Comparison of ENCODE assay signal across 8 mouse cellular contexts in genomic region chr7:45567112-45567779, GRCm38 (mm10). TPM values are rescaled to one million over a fixed set of nuclear protein-coding genes. Genes with fewer than 3 reads are reported as not detected.
DNase-seq lines count a peak whose midpoint lies in the region; ATAC-seq and TF ChIP-seq lines count a peak whose summit lies in the region.

No protein-coding gene starts in this region.

- no peak for ATAC-seq in kidney, postnatal 0 days (replicated peaks; ENCODE audit: low FRiP score, low read depth)
- no peak for ATAC-seq in embryonic facial prominence, embryonic 14.5 days (ENCODE audit: low read depth)
- ATAC-seq in intestine, embryonic 16.5 days: no peak
- no peak for ATAC-seq in neural tube, embryonic 12.5 days (ENCODE audit: low FRiP score, low read depth)

- H3K4me2 ChIP-seq in kidney, postnatal 0 days (ENCODE audit: low read length): peak overlapping the region; percentile 59; the same call in 1 of the 2 replicates
- H3K4me2 ChIP-seq in embryonic facial prominence, embryonic 14.5 days (ENCODE audit: low read depth, low read length): peak overlapping the region; percentile 79
- no peak overlapping the region for H3K4me2 ChIP-seq in intestine, embryonic 16.5 days (ENCODE audit: low read depth, low read length)
- peak overlapping the region; percentile 71 for H3K4me2 ChIP-seq in neural tube, embryonic 12.5 days (replicated peaks)

- H3K36me3 ChIP-seq in kidney, postnatal 0 days (ENCODE audit: insufficient read depth, low read length): no peaks in the 10 kb centered on the region
- H3K36me3 ChIP-seq in embryonic facial prominence, embryonic 14.5 days (ENCODE audit: control insufficient read depth, insufficient read depth, low read length): no peaks in the 10 kb centered on the region
- no peaks in the 10 kb centered on the region for H3K36me3 ChIP-seq in intestine, embryonic 16.5 days (ENCODE audit: control insufficient read depth, insufficient read depth, low read length)
- no peaks in the 10 kb centered on the region for H3K36me3 ChIP-seq in neural tube, embryonic 12.5 days

- no peak for TF ChIP-seq CTCF in kidney, postnatal 0 days (IDR thresholded peaks at IDR 0.05; ENCODE audit: low read depth)

- H3K9ac ChIP-seq in kidney, postnatal 0 days (ENCODE audit: low read depth, low read length): peak overlapping the region; percentile 15; the same call in 1 of the 2 replicates
- peak overlapping the region; percentile 59; the same call in 1 of the 2 replicates for H3K9ac ChIP-seq in embryonic facial prominence, embryonic 14.5 days (ENCODE audit: low read depth, low read length)
- 0 out of 2 replicates have a peak overlapping the region, but pooled peaks have one; percentile 6 for H3K9ac ChIP-seq in intestine, embryonic 16.5 days (ENCODE audit: low read depth, low read length)
- H3K9ac ChIP-seq in neural tube, embryonic 12.5 days: no peak overlapping the region

- H3K4me1 ChIP-seq in kidney, postnatal 0 days (replicated peaks; ENCODE audit: insufficient read depth, low read length): peaks cover 15% of the 10 kb centered on the region
- peaks cover 26% of the 10 kb centered on the region for H3K4me1 ChIP-seq in embryonic facial prominence, embryonic 14.5 days (ENCODE audit: control insufficient read depth, insufficient read depth, low read length)
- H3K4me1 ChIP-seq in intestine, embryonic 16.5 days (ENCODE audit: control insufficient read depth, insufficient read depth, low read length): peaks cover 23% of the 10 kb centered on the region
- H3K4me1 ChIP-seq in neural tube, embryonic 12.5 days: peaks cover 21% of the 10 kb centered on the region

- no peak for DNase-seq in kidney, postnatal 0 days (ENCODE audit: low spot score)
- DNase-seq in kidney, adult 8-10 months: no peak
- no peak for DNase-seq in embryonic facial prominence, embryonic 14.5 days (ENCODE audit: low spot score)
- no peak for DNase-seq in layer of hippocampus, postnatal 36 days
- no peak for DNase-seq in gastrocnemius, postnatal 25 days
- no peak for DNase-seq in spleen, postnatal 14 days (ENCODE audit: low spot score in 2 of 2)

- peak overlapping the region; percentile 89 for H3K27ac ChIP-seq in kidney, postnatal 0 days
- peak overlapping the region; percentile 88 for H3K27ac ChIP-seq in embryonic facial prominence, embryonic 14.5 days (replicated peaks; ENCODE audit: low read depth, low read length)
- H3K27ac ChIP-seq in intestine, embryonic 16.5 days (ENCODE audit: low read length): peak overlapping the region; percentile 82
- no peak overlapping the region for H3K27ac ChIP-seq in neural tube, embryonic 12.5 days

- H3K9me3 ChIP-seq in kidney, postnatal 0 days (replicated peaks; ENCODE audit: low read length): no peaks in the 10 kb centered on the region
- H3K9me3 ChIP-seq in embryonic facial prominence, embryonic 14.5 days (ENCODE audit: control insufficient read depth, low read length): no peaks in the 10 kb centered on the region
- no peaks in the 10 kb centered on the region for H3K9me3 ChIP-seq in intestine, embryonic 16.5 days (ENCODE audit: control insufficient read depth, low read length)
- no peaks in the 10 kb centered on the region for H3K9me3 ChIP-seq in neural tube, embryonic 12.5 days

- 58% methylated on average over 8 of the region's 8 CpGs for WGBS in kidney, postnatal 0 days
- WGBS in embryonic facial prominence, embryonic 14.5 days: 68% methylated on average over 8 of the region's 8 CpGs
- 72% methylated on average over 8 of the region's 8 CpGs for WGBS in intestine, embryonic 16.5 days
- 75% methylated on average over 8 of the region's 8 CpGs for WGBS in neural tube, embryonic 12.5 days

- H3K4me3 ChIP-seq in kidney, postnatal 0 days (replicated peaks; ENCODE audit: low read depth, low read length): no peak overlapping the region
- H3K4me3 ChIP-seq in embryonic facial prominence, embryonic 14.5 days (ENCODE audit: low read depth, low read length): peak overlapping the region; percentile 42
- H3K4me3 ChIP-seq in intestine, embryonic 16.5 days (ENCODE audit: low read length): no peak overlapping the region
- no peak overlapping the region for H3K4me3 ChIP-seq in neural tube, embryonic 12.5 days

- H3K27me3 ChIP-seq in kidney, postnatal 0 days (ENCODE audit: insufficient read depth, low read length): no peaks in the 10 kb centered on the region
- H3K27me3 ChIP-seq in embryonic facial prominence, embryonic 14.5 days (replicated peaks; ENCODE audit: control insufficient read depth, insufficient read depth, low read length): no peaks in the 10 kb centered on the region
- H3K27me3 ChIP-seq in intestine, embryonic 16.5 days (replicated peaks; ENCODE audit: control insufficient read depth, insufficient read depth, low read length): no peaks in the 10 kb centered on the region
- no peaks in the 10 kb centered on the region for H3K27me3 ChIP-seq in neural tube, embryonic 12.5 days (replicated peaks)

RNA-seq across cellular contexts. Expression of gene Bcat2, which starts 2.7 kb away (rescaled TPM):
- 92.7 and 93.0 TPM in 2 replicates for polyA plus RNA-seq in kidney, postnatal 0 days (2015; fragmentation: Nextera tagmentation; extraction: Ambion mirVana)
- polyA plus RNA-seq in embryonic facial prominence, embryonic 14.5 days (2014; fragmentation: Nextera tagmentation; extraction: Ambion mirVana): 50.1 and 51.0 TPM in 2 replicates
- 59.9 and 65.4 TPM in 2 replicates for polyA plus RNA-seq in intestine, embryonic 16.5 days (2015; fragmentation: Nextera tagmentation; extraction: Ambion mirVana)
- polyA plus RNA-seq in neural tube, embryonic 12.5 days (2016; fragmentation: Nextera tagmentation; extraction: Ambion mirVana): 25.7 and 29.2 TPM in 2 replicates
- total RNA-seq in layer of hippocampus, postnatal 36 days (2021): 10 to 100 TPM; 23.5 to 29.9 TPM
- total RNA-seq in gastrocnemius, postnatal 25 days (2021): 10 to 100 TPM; 56.3 to 63.9 TPM

RNA-seq across cellular contexts. Expression of gene Hsd17b14, which starts 12.6 kb away (rescaled TPM):
- polyA plus RNA-seq in kidney, postnatal 0 days (2015; fragmentation: Nextera tagmentation; extraction: Ambion mirVana): 20.5 and 21.0 TPM in 2 replicates
- polyA plus RNA-seq in embryonic facial prominence, embryonic 14.5 days (2014; fragmentation: Nextera tagmentation; extraction: Ambion mirVana): 0.77 and 1.0 TPM in 2 replicates
- 2.9 and 3.3 TPM in 2 replicates for polyA plus RNA-seq in intestine, embryonic 16.5 days (2015; fragmentation: Nextera tagmentation; extraction: Ambion mirVana)
- 0.26 and 0.43 TPM in 2 replicates for polyA plus RNA-seq in neural tube, embryonic 12.5 days (2016; fragmentation: Nextera tagmentation; extraction: Ambion mirVana)
- under 1 TPM in 1 of 2 experiments, not detected in 1; 0.28 TPM for total RNA-seq in layer of hippocampus, postnatal 36 days (2021)
- 1 to 10 TPM in 1 of 2 experiments, under 1 TPM in 1; 0.99 to 1.2 TPM for total RNA-seq in gastrocnemius, postnatal 25 days (2021)

RNA-seq across cellular contexts. Expression of gene Plekha4, which starts 41.1 kb away (rescaled TPM):
- 5.1 and 5.8 TPM in 2 replicates for polyA plus RNA-seq in kidney, postnatal 0 days (2015; fragmentation: Nextera tagmentation; extraction: Ambion mirVana)
- 6.8 and 7.3 TPM in 2 replicates for polyA plus RNA-seq in embryonic facial prominence, embryonic 14.5 days (2014; fragmentation: Nextera tagmentation; extraction: Ambion mirVana)
- polyA plus RNA-seq in intestine, embryonic 16.5 days (2015; fragmentation: Nextera tagmentation; extraction: Ambion mirVana): 1.4 and 1.6 TPM in 2 replicates
- 3.2 and 3.5 TPM in 2 replicates for polyA plus RNA-seq in neural tube, embryonic 12.5 days (2016; fragmentation: Nextera tagmentation; extraction: Ambion mirVana)
- total RNA-seq in layer of hippocampus, postnatal 36 days (2021): under 1 TPM; 0.77 to 0.86 TPM
- 1 to 10 TPM; 7.5 to 8.5 TPM for total RNA-seq in gastrocnemius, postnatal 25 days (2021)

RNA-seq across cellular contexts. Expression of gene Ppp1r15a, which starts 41.2 kb away (rescaled TPM):
- polyA plus RNA-seq in kidney, postnatal 0 days (2015; fragmentation: Nextera tagmentation; extraction: Ambion mirVana): 21.4 and 21.9 TPM in 2 replicates
- 20.7 and 21.9 TPM in 2 replicates for polyA plus RNA-seq in embryonic facial prominence, embryonic 14.5 days (2014; fragmentation: Nextera tagmentation; extraction: Ambion mirVana)
- polyA plus RNA-seq in intestine, embryonic 16.5 days (2015; fragmentation: Nextera tagmentation; extraction: Ambion mirVana): 17.3 and 19.1 TPM in 2 replicates
- polyA plus RNA-seq in neural tube, embryonic 12.5 days (2016; fragmentation: Nextera tagmentation; extraction: Ambion mirVana): 19.4 and 20.1 TPM in 2 replicates
- 10 to 100 TPM; 17.4 to 20.0 TPM for total RNA-seq in layer of hippocampus, postnatal 36 days (2021)
- total RNA-seq in gastrocnemius, postnatal 25 days (2021): 10 to 100 TPM; 13.8 to 19.2 TPM

RNA-seq across cellular contexts. Expression of gene Fgf21, which starts 48.0 kb away (rescaled TPM):
- 0.12 TPM in 1 of 2 replicates, not detected in the other for polyA plus RNA-seq in kidney, postnatal 0 days (2015; fragmentation: Nextera tagmentation; extraction: Ambion mirVana)
- 0.45 and 1.0 TPM in 2 replicates for polyA plus RNA-seq in embryonic facial prominence, embryonic 14.5 days (2014; fragmentation: Nextera tagmentation; extraction: Ambion mirVana)
- 0.23 TPM in 1 of 2 replicates, not detected in the other for polyA plus RNA-seq in intestine, embryonic 16.5 days (2015; fragmentation: Nextera tagmentation; extraction: Ambion mirVana)
- not detected in 2 replicates for polyA plus RNA-seq in neural tube, embryonic 12.5 days (2016; fragmentation: Nextera tagmentation; extraction: Ambion mirVana)
- not detected for total RNA-seq in layer of hippocampus, postnatal 36 days (2021)
- not detected for total RNA-seq in gastrocnemius, postnatal 25 days (2021)
